Mouse (Mus musculus) left cerebral cortex, adult 9 months (tissue): ENCODE results near the gene Rad9a.

ENCODE experiments used
- DNase-seq, 2 experiments: peaks; one replicate each; pipeline ENCODE4 v3.0.0; 2022; ENCODE audit warnings: low spot score in 2 of 2

Rad9a gene

GRCm38 (mm10) chr19:4164100-4164499 is 37.4 kb downstream of the Rad9a start:
- DNase-seq = no peak

GRCm38 (mm10) chr19:4163543-4163887 is 37.9 kb downstream of the Rad9a start:
- DNase-seq = no peak

- peak; percentile 94 to 98 for DNase-seq
These were observed 38.6 kb downstream of the Rad9a start, which contains the start of gene Rps6kb2 for GRCm38 (mm10) chr19:4162646-4163542. Rps6kb2 (minus strand) TSS chr19:4163354.

GRCm38 (mm10) chr19:4159049-4159448 is 42.4 kb downstream of the Rad9a start:
- no peak for DNase-seq

- DNase-seq = no peak
These were observed 44.7 kb downstream of the Rad9a start for GRCm38 (mm10) chr19:4156771-4157170.

- DNase-seq = no peak
These were observed 45.3 kb downstream of the Rad9a start for GRCm38 (mm10) chr19:4156073-4156579.

- DNase-seq = no peak
These were observed 46.0 kb downstream of the Rad9a start for GRCm38 (mm10) chr19:4155223-4156072.

GRCm38 (mm10) chr19:4154437-4155222 is 46.8 kb downstream of the Rad9a start:
- no peak for DNase-seq

- DNase-seq = no peak
These were observed 48.2 kb downstream of the Rad9a start, which contains the start of gene Ptprcap for GRCm38 (mm10) chr19:4153232-4153654. Ptprcap (plus strand) TSS chr19:4153604.

- DNase-seq = no peak
These were observed 48.8 kb downstream of the Rad9a start for GRCm38 (mm10) chr19:4152445-4153231.

GRCm38 (mm10) chr19:4151898-4152297 is 49.6 kb downstream of the Rad9a start:
- DNase-seq = no peak

- no peak for DNase-seq
These were observed 50.0 kb downstream of the Rad9a start for GRCm38 (mm10) chr19:4151488-4151860.

GRCm38 (mm10) chr19:4150567-4151487 is 50.6 kb downstream of the Rad9a start:
- DNase-seq = no peak

- no peak for DNase-seq
These were observed 51.5 kb downstream of the Rad9a start for GRCm38 (mm10) chr19:4149764-4150461.

GRCm38 (mm10) chr19:4149283-4149682 is 52.2 kb downstream of the Rad9a start:
- DNase-seq = no peak

- DNase-seq = no peak
These were observed 52.6 kb downstream of the Rad9a start for GRCm38 (mm10) chr19:4148819-4149218.

- DNase-seq = peak; percentile 84 to 95
These were observed 53.0 kb downstream of the Rad9a start, which contains the start of gene Coro1b for GRCm38 (mm10) chr19:4148491-4148806. Coro1b (plus strand) TSS chr19:4148619.

GRCm38 (mm10) chr19:4147782-4148490 is 53.5 kb downstream of the Rad9a start:
- no peak for DNase-seq
